ENCODE assay signal across 9 mouse cellular contexts in the genomic region with DNA sequence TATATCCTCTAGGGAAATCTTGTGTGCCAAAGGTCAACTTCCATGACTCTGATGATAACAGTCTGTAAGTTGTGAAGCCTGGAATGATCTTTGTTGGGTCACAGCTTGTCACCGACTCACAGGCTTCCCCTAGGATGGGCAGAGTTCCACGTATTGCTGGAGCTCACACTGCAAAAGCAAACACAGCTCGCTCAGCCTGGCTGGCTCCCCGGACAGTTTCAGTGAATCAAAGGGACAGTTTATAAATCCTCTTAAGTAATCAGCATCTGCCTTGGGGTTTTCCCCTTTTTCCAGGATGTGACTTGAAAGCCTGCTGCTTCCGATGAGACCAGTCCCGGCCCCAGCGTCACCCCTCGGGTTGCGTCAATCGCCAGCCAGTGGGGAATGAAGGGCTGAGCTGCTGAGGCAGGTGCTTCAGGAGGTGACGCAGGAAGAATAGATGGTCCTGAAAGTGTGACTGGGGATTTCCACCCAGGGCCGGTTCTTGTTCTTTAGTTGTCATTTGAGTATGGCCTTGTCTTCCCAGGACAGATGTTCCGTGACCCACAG. TPM values are rescaled to one million over a fixed set of nuclear protein-coding genes. Genes with fewer than 3 reads are reported as not detected.
DNase-seq lines count a peak whose midpoint lies in the region; ATAC-seq and TF ChIP-seq lines count a peak whose summit lies in the region.
"Had no signal": no experiment of that assay in that cellular context is flagged by ENCODE, and none has a peak within 500 bp of the region (broad histone marks: within the 10 kb centered on the region; RNA-seq: fewer than 3 reads in every experiment).

No protein-coding gene starts in this region.

- H3K4me3 ChIP-seq in intestine, embryonic 15.5 days (replicated peaks) = no peak overlapping the region
- H3K4me3 ChIP-seq in lung, embryonic 16.5 days (ENCODE audit: low read length) = no peak overlapping the region
- no peak overlapping the region for H3K4me3 ChIP-seq in midbrain, postnatal 0 days (ENCODE audit: low read depth, low read length)
- H3K4me3 ChIP-seq: hindbrain, embryonic 15.5 days had no signal

- 0 out of 2 replicates have a peak overlapping the region, but pooled peaks have one; percentile 24 for H3K27ac ChIP-seq in intestine, embryonic 15.5 days
- no peak overlapping the region for H3K27ac ChIP-seq in lung, embryonic 16.5 days (ENCODE audit: low read length)
- no peak overlapping the region for H3K27ac ChIP-seq in midbrain, postnatal 0 days (ENCODE audit: low read depth, low read length)
- H3K27ac ChIP-seq: hindbrain, embryonic 15.5 days had no signal

- DNase-seq in retina, adult 2 months (ENCODE audit: low read depth, low spot score) = peak; percentile 15
- DNase-seq in retina, embryonic 14.5 days (ENCODE audit: low spot score) = no peak
- peak; percentile 28 for DNase-seq in brain, embryonic 14.5 days (ENCODE audit: low read depth)
- no peak for DNase-seq in urinary bladder, adult 2 months (ENCODE audit: low spot score)
- no peak for DNase-seq in midbrain, postnatal 0 days (ENCODE audit: low spot score)
- DNase-seq in left cerebral cortex, adult 8-10 months (ENCODE audit: low spot score in 2 of 2) = no peak

- H3K4me1 ChIP-seq in intestine, embryonic 15.5 days (replicated peaks) = 0 out of 2 replicates have a peak, but pooled peaks cover 11% of the 10 kb centered on the region
- H3K4me1 ChIP-seq in lung, embryonic 16.5 days (replicated peaks; ENCODE audit: control insufficient read depth, insufficient read depth, low read length) = peaks cover 10% of the 10 kb centered on the region
- H3K4me1 ChIP-seq in midbrain, postnatal 0 days (ENCODE audit: insufficient read depth, low read length) = no peaks in the 10 kb centered on the region
- H3K4me1 ChIP-seq: hindbrain, embryonic 15.5 days had no signal

- H3K36me3 ChIP-seq in intestine, embryonic 15.5 days = no peaks in the 10 kb centered on the region
- no peaks in the 10 kb centered on the region for H3K36me3 ChIP-seq in lung, embryonic 16.5 days (ENCODE audit: control insufficient read depth, insufficient read depth, low read length)
- H3K36me3 ChIP-seq in midbrain, postnatal 0 days (ENCODE audit: insufficient read depth, low read length) = no peaks in the 10 kb centered on the region
- H3K36me3 ChIP-seq: hindbrain, embryonic 15.5 days had no signal

- no peak for TF ChIP-seq CTCF in brain, embryonic 14.5 days (IDR thresholded peaks at IDR 0.05; ENCODE audit: borderline replicate concordance, extremely low read depth, insufficient read depth, insufficient read length)
- TF ChIP-seq CTCF in midbrain, postnatal 0 days (IDR thresholded peaks at IDR 0.05) = no peak

- WGBS in intestine, embryonic 15.5 days = 25% methylated on average over 13 of the region's 13 CpGs
- 12% methylated on average over 13 of the region's 13 CpGs for WGBS in lung, embryonic 16.5 days
- 39% methylated on average over 13 of the region's 13 CpGs for WGBS in midbrain, postnatal 0 days

- 0 out of 2 replicates have a peak overlapping the region, but pooled peaks have one; percentile 10 for H3K4me2 ChIP-seq in intestine, embryonic 15.5 days (replicated peaks)
- peak overlapping the region; percentile 12; the same call in 1 of the 2 replicates for H3K4me2 ChIP-seq in lung, embryonic 16.5 days (ENCODE audit: low read depth, low read length)
- no peak overlapping the region for H3K4me2 ChIP-seq in midbrain, postnatal 0 days (ENCODE audit: low read depth, low read length, poor library complexity, severe bottlenecking)
- H3K4me2 ChIP-seq: hindbrain, embryonic 15.5 days had no signal

- no peak overlapping the region for H3K9ac ChIP-seq in intestine, embryonic 15.5 days
- no peak overlapping the region for H3K9ac ChIP-seq in lung, embryonic 16.5 days (ENCODE audit: low read length)
- no peak overlapping the region for H3K9ac ChIP-seq in midbrain, postnatal 0 days (replicated peaks; ENCODE audit: low read length, poor library complexity, severe bottlenecking)
- H3K9ac ChIP-seq: hindbrain, embryonic 15.5 days had no signal

- ATAC-seq in intestine, embryonic 15.5 days = peak; percentile 41
- ATAC-seq in lung, embryonic 16.5 days (ENCODE audit: low read depth) = peak; percentile 88
- ATAC-seq in midbrain, postnatal 0 days (ENCODE audit: low FRiP score) = no peak

- no peaks in the 10 kb centered on the region for H3K27me3 ChIP-seq in intestine, embryonic 15.5 days (replicated peaks)
- no peaks in the 10 kb centered on the region for H3K27me3 ChIP-seq in lung, embryonic 16.5 days (ENCODE audit: control insufficient read depth, insufficient read depth, low read depth, low read length)
- H3K27me3 ChIP-seq in midbrain, postnatal 0 days (ENCODE audit: insufficient read depth, low read length) = no peaks in the 10 kb centered on the region
- H3K27me3 ChIP-seq: hindbrain, embryonic 15.5 days had no signal

- H3K9me3 ChIP-seq in intestine, embryonic 15.5 days = no peaks in the 10 kb centered on the region
- H3K9me3 ChIP-seq in lung, embryonic 16.5 days (ENCODE audit: control insufficient read depth, low read length) = no peaks in the 10 kb centered on the region
- no peaks in the 10 kb centered on the region for H3K9me3 ChIP-seq in midbrain, postnatal 0 days (ENCODE audit: low read length)
- H3K9me3 ChIP-seq: hindbrain, embryonic 15.5 days had no signal

- TF ChIP-seq POLR2A in brain, embryonic 14.5 days (IDR thresholded peaks at IDR 0.05; ENCODE audit: borderline replicate concordance, extremely low read depth, insufficient read depth, insufficient read length, poor library complexity, severe bottlenecking) = no peak

RNA-seq across cellular contexts. Expression of a gene that starts 37.5 kb away (rescaled TPM):
- polyA plus RNA-seq in brain, embryonic 14.5 days (2012; rRNA removed) = 247 and 301 TPM in 2 replicates
- 203 and 216 TPM in 2 replicates for polyA plus RNA-seq in intestine, embryonic 15.5 days (2015; fragmentation: Nextera tagmentation; extraction: Ambion mirVana)
- 138 and 142 TPM in 2 replicates for polyA plus RNA-seq in lung, embryonic 16.5 days (2015; fragmentation: Nextera tagmentation; extraction: Ambion mirVana)
- polyA plus RNA-seq in urinary bladder, adult 2 months (2012; rRNA removed) = 64.4 and 68.4 TPM in 2 replicates
- 181 and 197 TPM in 2 replicates for total RNA-seq in midbrain, postnatal 0 days (2014; rRNA removed)
- polyA plus RNA-seq in midbrain, postnatal 0 days (2015; fragmentation: Nextera tagmentation; extraction: Ambion mirVana) = 90.9 and 102 TPM in 2 replicates
- 10 to 100 TPM; 76.1 to 79.2 (median 77.4) TPM for total RNA-seq in left cerebral cortex, adult 8-10 months (2022)

Comparison
In these comparisons a context has a peak if more than half of its experiments do, and no peak if none do; other contexts are left out.
1. DNase-seq: peak in retina, adult 2 months (single experiment) and brain, embryonic 14.5 days (single experiment); none in retina, embryonic 14.5 days (single experiment), urinary bladder, adult 2 months (single experiment), midbrain, postnatal 0 days (single experiment) and left cerebral cortex, adult 8-10 months (0 of 2).